In the genomic region with DNA sequence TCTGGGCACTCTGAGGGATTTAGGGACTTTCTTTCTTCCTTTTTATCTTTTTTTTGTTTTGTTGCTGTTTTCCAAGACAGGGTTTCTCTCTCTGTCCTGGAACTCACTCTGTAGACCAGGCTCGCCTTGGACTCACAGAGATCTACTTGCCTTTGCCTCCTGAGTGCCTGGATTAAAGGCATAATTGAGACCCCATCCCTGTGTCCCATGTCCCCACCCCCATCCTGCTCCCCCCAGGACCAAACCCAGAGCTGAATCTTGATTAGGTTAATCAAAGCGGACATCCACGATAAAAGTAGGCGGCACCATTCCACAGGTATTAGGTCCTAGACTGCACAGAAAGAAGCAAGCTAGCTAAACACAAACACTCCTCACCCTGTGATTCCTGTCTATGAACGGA, we compare ENCODE assay signal across 18 mouse cellular contexts.
"Had no signal": no experiment of that assay in that cellular context is flagged by ENCODE, and none has a peak within 500 bp of the region (broad histone marks: within the 10 kb centered on the region; RNA-seq: fewer than 3 reads in every experiment).

No protein-coding gene starts in this region.

- DNase-seq: lung, adult 18-20 months; lung, embryonic 14.5 days; lung, postnatal 10 days; lung, postnatal 4 days; midbrain, embryonic 14.5 days; retina, postnatal 1 day; right cerebral cortex, adult 18-20 months; right cerebral cortex, postnatal 25 days; right cerebral cortex, postnatal 4 days; spleen, adult 18-20 months; thymus, adult 18-20 months; thymus, postnatal 14 days; thymus, postnatal 36 days had no signal

- H3K27ac ChIP-seq: midbrain, embryonic 10.5 days; neural tube, embryonic 13.5 days; neural tube, embryonic 15.5 days had no signal

- H3K9ac ChIP-seq: lung, embryonic 14.5 days; neural tube, embryonic 13.5 days; neural tube, embryonic 15.5 days had no signal

- H3K27me3 ChIP-seq: neural tube, embryonic 13.5 days; neural tube, embryonic 15.5 days had no signal

- H3K4me2 ChIP-seq: lung, embryonic 14.5 days; neural tube, embryonic 13.5 days; neural tube, embryonic 15.5 days had no signal

- ATAC-seq: midbrain, embryonic 16.5 days had no signal

- H3K4me3 ChIP-seq: midbrain, embryonic 10.5 days; myocyte; neural tube, embryonic 13.5 days; neural tube, embryonic 15.5 days had no signal

- H3K9me3 ChIP-seq: midbrain, embryonic 10.5 days; neural tube, embryonic 13.5 days; neural tube, embryonic 15.5 days had no signal
